Mouse (Mus musculus): ENCODE measurements around the gene Gtf2ird2.

Gtf2ird2 gene

DNA sequence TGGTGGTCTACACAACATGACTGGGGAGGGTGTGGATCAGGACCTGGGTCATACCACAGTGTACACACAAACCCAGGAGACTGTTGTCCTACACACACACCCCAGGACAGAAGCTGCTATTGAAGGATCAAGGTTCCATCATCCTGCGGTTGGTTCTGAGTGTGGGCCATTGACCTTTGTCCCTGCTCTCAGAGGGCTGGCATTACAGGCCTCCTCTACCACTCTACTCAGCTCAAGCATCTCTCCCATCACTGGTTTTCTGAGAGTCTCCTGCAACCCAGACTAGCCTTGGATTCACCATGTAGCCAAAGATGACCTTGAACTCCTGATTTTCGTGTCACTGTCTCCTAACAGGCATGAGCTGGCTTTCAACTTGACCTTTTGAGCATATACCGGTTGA lies 52.4 kb downstream of the Gtf2ird2 start:
- no peak for DNase-seq

DNA sequence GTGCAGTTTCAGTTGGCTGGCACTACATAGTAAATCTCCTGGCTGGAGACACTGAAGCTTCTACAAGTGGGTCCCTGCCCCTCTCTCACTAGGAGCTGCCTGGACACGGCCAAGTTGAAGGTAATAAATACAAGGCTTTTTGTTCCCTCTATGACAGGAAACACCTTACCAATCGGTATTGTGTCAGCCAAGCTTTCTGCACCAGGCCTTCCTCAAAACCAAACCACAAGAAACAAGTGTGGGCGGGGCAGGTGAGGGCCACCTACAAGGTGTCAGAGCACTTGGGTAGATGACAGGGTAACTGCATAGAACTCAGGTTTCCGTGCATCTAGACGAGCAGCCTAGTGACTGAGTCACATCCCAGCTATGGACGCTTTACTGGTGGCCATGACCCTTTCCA lies 53.0 kb downstream of the Gtf2ird2 start:
- DNase-seq = no peak

DNA sequence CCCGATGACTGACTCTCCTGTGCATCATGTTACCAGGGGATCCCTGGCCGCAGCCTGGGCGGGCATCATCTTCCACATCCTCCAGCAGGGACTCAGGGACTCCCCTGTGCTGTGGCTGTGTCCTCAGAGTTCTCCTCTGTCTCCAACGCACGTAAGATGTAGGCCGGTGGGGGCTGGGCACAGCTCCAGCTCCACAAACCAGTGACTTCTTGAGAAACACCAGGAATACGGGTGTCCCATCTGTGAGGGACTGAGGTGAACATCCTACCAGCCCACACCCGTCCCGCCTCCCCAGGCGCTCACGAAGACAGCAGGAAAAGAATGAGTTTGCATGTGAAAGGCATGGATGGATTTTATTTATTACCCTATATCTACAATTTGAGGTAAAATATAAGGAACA lies 53.7 kb downstream of the Gtf2ird2 start:
- DNase-seq = no peak

DNA sequence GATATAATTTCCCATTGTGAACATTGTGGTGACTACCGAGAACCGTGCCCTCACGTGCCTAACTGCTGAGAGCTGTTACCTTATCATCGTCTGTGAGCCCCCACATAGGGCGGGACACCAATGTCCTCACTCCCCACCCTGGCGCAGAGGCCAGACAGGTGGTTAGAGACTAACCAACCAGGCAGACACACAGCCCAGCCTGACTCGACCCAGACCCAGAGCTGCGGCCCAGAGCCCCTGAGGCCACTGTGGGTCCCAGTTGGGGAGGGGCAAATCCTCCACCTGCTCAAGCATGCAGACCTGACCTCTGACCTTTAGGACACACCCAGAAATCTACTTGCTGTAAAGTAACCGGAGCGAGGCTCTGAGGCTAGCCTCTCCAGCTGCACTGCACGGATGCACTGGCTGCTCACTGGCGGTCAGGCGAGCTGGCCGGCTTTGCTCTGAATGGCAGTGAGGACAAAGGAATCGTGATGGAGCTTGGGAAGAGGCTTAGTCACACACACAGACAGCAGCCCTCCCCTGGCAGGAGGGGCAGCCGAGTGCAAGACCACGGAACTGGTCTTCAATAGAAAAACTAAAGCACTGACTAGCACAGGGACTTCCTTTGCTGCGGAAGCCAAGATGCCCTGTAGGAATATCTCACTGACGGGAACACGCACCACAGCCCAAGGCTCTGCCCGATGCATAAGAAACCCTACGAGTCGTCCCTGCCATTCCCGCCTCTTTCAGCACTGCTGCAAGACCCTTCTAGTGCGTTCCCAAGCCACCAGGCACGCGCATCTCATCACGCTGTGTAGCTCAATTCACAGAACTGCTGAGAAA lies 54.3 kb downstream of the Gtf2ird2 start:
- DNase-seq = no peak

DNA sequence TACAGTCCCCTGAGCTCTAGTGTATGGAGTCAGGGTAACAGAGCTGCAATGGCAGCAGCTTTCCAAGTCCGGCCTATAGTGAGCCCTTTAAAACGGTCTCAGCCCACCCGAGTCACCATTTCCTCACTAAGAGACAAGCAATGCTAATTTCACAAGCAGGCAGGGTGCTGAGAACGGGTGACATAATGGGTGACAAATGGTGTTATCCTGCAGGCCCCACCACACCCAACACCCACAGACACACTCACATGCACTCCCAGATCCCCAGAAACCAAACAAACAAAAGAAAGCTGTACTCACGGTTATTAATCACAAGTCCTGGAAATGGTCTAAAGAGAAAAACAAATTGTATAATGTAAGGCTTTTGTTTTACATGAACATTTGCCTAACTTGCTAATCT lies 58.0 kb downstream of the Gtf2ird2 start:
- DNase-seq = no peak

DNA sequence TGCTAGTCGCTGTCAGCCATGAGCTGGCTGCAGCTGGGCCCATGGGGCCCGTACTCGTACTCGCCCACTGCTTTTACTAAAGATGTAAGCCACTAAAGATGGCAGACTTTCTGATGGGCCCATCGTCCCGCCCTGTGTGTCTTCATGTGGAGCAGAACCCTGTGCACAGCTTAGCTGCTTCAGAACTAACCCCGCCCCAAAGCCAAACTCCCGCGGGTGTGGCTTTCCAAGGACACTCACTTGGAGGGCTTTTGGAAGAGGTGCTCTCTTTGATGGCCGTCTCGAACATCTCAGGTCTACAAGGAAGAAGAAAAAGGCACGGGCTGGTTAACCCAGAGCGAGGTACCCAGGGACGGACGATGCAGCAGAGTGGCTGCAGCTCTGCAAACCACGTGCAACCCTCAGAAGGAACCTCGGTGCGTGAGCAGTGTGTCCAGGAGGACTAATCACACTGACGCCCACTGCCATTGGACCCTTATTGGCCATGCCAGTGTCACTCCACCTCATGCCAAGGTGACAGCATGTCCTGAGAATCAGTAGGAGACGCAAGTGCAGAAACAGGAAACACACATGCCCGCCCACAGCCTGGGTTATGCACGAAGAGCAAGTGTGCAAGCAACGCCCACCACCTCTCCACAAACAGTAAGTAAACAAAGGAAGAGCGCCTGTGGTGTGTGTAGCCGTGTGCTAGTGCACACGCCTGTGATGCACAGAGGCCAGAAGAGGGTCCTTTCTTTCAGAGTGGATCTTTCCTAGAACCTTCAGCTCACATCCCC lies 60.0 kb downstream of the Gtf2ird2 start:
- DNase-seq = no peak

DNA sequence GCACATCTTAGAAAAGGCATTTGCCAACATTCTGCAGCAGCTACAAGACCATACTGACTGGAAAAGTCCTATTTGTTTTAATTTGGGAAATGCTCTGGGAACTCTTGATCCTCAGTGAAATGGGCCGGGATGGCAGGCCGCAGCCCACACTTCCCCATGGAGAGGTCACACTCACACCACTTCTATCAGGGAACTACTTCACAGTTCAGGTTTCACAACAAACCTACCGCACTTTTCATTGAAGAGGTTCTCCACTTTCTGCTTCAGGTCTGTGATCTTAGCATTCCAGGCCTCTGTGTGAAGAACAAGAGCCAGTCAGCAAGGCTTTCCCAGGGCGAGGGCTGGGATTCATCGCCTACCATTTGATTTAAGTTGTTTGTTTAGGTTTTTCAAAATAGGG lies 61.1 kb downstream of the Gtf2ird2 start:
- DNase-seq = no peak

DNA sequence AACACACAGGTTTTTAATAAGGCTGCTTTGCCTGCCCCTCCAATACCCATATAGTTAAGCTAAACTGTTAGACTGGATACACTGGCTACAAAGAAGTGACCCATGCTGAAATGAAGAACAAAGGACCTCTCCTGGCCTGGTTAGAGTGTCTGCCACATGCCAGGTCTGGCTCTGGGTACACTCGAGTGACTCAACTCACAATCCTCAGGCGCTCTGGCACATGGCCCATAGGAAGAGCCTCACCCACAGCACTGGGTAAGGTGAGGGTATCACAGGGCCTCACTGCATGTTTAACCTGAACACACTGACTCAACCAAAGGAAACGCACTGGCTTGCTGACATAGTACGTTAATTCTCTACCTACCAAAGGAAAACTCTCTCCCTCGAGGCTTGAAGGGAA lies 62.3 kb downstream of the Gtf2ird2 start:
- no peak for DNase-seq

DNA sequence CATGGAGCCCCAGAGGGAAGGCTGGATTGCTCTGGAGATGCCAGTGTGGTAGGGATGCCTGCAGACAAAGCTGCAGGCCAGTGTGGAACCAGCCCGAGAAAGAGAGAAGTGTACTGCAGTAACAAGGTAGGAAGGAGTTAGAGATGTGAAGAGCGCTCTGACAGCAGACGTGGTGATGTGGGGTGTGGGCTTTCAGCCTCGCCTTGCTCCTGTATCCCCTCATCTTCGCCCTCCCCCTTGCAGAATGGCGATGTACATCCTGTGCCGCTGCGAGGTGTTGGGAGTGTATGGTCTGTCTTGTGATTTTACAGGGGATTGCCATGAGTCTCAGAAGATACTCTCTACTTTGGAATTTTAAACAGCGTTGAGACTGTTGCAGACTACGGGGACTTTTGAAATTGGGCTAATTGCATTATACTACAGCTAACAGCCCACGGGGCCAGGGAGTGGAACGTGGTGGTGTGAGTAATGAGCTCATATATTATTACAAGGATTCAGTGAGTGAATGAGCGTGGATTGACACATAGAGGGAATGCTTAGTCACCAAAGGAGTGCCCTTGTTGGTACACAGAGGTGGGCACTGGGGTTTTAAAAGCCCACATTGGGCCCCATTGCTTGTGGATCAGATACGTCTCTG lies 64.9 kb downstream of the Gtf2ird2 start:
- DNase-seq = no peak

DNA sequence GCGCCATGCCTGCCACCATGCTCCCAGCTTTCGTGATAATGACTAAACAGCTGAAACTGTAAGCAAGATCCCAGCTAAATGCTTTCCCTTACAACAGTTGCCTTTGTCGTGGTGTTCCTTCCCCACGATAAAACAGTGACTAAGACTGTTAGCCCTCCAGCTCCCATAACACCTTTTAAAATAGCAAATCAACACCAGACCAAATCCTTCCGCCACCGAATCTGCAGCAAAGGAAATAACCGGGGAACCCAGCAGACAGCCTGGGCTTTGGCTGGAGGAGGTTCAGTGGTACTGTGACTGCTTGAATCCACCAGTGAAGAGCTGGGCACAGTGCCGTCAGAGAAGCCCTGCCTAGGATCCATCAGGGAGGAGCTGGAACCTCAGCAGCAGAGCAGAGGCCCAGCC lies 65.4 kb downstream of the Gtf2ird2 start:
- DNase-seq = no peak

DNA sequence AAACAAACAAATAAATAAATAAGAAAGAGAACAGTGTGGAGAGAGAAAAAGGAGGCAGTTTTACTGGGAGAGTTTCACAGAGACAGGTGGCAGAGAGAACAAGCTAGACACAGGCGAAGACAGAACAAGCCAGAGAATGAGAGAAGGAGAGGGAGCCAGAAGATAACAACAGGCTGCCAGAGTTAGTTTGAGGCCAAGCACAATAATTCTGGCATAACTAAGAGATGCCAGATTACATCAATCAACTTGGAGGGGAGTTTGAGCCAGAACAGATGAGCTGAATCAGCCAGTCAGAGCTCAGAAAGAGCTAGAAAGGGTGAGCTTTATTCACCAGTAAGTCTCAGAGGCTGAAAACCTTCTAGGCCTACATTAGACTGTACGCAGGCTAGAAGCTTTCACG lies 66.8 kb downstream of the Gtf2ird2 start:
- DNase-seq = no peak

DNA sequence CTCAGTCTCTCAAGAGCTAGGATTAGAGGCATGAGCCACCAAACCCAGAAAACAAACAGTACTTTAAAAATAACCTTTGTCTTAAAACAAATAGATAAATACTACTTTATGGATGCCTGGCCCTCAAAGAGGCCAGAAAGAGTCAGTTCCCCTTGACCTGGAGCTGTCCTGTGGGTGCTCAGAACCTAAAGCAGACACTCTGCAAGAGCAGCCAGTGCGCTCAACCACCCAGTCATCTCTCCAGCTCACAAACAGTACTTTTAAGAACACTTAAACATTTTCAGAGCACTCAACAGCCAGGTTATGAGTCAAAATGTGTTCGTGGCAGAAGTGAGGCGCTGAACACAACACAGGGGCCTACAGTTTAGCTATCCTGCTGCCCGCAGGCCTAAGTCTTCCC lies 67.3 kb downstream of the Gtf2ird2 start:
- no peak for DNase-seq

DNA sequence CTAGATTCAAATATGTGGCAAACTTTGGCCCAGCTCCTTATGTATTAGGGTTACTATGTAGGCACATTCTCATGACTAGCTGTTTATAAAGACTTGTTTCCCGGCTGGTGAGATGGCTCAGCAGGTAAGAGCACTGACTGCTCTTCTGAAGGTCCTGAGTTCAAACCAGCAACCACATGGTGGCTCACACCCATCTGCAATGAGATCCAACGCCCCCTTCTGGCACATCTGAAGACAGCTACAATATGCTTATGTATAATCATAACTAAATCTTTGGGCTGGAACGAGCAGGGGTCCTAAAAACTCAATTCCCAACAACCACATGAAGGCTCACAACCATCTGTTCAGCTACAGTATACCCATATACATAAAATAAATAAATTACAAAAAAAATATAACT lies 70.0 kb downstream of the Gtf2ird2 start:
- DNase-seq = no peak

DNA sequence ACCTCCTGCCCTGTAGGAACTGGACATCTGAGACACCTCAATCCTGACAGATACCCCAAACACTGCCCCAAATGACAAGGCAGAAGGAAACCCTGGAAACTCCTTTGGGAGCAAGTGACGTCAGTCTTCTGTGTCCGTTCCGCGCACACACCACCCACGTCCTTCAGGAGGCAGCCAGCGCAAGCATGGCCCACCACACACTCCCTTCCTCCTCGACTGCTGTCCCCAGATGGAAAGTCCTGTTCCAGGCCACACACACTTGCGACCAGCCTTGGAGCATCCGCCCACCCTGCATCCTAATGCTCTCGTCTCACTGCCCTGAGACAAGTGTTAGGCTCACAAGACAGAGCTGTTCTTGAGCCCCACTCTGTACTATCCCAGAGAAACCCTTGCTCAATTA lies 71.5 kb downstream of the Gtf2ird2 start:
- no peak for DNase-seq

DNA sequence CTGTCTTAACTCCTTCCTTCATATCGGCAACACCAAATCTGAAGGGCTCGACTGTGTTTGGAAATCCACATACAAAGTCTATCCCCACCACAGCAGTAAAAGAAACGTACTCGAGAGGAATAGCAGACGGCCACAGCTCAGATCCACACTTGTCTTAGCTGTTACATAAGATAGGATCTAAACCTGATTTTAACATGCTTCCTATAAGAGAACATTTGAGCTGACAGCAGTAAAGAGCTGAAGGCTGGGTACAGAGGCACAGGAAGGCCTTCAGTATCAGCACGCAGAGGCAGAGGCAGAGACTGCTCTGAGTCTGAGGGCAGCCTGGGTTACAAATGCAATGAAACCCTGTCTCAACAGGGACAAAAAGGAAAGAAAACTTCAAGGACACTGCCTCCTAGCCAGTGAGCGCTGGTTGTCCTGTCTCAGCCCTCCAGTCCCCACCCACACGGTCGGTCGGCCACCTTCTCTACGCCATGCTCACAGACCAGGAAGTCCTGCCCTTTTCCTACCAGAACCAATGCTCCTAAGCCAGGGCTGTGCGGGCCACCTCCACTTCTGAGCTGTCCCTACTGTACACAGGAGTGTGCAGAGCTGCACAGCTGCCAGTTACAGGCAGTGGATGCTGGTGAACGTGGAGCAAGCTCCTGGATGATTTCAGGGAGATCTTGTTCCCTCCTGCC lies 73.7 kb downstream of the Gtf2ird2 start:
- DNase-seq = no peak

DNA sequence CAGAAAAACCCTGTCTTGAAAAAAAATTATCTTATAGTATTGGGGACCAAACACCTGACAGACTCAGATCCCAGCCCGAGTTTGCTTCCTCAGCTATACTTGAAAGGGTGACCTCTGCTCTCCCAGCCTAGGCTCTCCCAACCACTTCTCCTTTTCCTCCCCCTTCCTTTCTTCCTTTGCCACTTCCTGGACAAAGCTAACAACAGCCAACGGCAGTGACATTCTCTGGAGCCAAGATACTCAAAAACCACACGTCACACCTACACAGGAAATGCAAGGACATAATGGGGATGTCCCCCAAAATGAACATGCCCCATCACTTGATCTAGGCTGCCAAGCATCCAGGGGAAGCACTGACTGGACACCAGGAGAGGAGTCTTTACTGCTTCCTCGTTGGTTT lies 74.6 kb downstream of the Gtf2ird2 start:
- no peak for DNase-seq

DNA sequence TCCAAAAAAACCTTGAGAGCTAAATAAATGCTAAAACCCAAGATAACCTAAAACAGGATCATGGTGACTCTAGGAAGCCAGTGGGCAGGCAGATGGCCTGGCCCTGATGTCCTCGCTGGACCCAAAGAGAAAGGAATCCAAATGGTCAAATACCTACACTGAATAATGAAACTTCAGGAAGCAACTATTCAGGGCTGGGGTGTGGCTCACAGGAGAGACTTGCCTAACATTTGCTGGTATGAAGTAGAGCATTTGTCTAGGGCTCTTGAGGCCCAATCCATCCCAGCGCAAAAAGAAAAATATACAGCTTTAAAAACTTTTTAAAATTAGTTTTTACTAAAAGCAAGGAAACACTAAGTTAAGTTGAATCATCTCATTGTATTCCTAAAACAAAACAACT lies 75.1 kb downstream of the Gtf2ird2 start:
- DNase-seq = no peak

DNA sequence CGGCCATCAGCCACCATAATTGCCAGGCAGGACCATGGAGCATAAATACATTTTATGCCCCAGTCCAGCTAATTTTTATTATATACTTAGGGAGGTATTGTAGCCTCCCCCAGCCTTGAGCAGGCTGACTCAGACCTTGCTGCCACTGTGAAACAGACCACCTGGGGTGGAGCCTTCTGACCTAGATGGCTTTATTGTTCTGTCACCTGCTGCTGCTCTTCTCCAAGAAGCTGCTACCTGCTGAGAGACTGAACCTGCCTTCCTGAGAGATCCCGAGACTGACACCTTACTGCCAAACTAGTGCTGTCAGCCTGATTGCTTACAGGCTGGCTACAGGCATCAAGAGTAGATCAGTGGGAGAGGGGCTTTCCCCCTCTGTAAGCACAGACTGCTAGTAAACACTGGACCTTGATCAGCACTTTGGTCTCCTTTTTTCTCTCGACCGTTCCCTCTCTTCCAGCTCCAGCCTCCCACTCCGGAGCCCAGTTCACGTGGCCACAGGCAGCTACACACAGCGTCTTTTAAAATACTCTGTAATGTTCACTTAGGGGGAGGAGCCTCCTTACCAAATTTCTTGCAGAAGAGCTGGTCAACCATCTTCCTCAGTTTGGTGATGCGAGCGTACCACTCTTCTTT lies 76.3 kb downstream of the Gtf2ird2 start:
- DNase-seq = peak; percentile 40

DNA sequence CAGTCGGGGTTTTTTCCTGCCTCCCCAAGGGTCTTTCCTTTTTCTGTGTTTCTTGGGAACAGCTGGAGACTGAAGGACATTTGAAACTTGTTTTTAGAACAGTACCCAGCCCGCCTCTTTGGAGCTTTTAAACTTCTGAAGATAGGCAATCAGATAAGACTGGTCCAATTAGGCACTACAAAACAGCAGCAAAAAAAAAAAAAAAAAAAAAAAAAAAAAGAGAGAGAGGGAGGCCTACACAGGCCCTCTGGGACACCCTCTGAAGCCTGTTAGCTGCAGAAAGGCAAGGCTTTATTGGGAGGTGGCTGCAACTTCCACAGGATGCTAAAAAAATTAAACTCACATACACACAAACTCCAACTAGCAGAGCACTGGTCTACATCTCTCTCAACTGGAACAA lies 82.1 kb downstream of the Gtf2ird2 start:
- no peak for DNase-seq

DNA sequence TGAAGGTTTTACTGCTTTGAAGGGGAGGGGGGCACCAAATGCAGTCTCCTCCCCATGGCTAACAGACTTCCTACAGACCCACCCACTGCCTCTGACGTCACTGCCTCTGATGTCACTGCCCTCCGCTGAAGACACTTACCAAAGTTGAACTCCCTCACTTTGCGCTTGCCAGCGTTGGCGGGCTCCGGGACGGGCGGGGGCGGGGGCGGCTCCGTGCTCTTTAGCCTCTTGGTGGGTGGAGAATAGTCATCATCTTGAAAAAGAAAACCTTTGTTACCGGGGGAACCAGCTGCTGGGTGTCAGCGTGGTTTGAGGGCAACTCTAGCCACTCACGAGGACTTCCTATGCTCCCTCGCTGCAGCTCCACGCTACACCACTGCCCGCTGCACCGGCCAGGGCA lies 82.6 kb downstream of the Gtf2ird2 start:
- no peak for DNase-seq

DNA sequence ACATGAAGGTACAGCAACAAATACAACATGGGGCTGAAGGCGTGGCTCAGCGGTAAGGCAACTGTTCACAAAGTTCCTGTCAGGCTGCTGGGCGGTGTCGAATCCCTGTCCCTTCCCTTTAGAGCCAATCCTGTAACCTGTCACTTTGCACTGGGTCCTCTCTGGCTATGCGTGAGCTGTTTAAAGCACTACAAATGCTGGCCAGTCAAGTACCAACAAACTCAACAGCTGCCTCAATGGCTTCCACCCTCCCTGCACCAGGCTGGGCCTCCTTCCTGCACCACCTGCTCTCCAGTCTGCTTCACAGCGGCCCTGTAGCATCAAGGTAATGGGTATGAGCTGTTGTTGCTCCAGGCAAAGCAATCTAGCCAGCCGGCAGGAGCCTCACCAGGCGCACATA lies 84.9 kb downstream of the Gtf2ird2 start:
- DNase-seq = no peak

DNA sequence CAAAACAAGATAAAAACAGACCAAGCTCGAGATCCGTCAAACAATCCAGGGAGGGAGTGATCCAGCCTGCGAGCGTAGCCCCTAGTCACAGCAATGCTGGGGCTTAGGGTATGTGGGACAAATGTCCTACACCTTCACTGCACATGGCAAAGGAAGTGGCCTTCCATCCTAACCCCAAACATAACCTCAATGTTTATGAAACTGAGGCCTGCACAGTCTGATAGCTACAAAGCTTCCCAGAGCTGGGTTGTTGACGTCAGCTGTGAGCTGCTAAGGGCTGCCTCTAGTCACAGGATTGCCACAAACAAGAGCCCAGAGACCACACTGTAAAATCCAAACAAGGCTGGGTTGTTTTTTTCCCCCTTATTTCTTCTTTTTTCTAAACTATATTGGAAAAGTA lies 85.9 kb downstream of the Gtf2ird2 start:
- no peak for DNase-seq

DNA sequence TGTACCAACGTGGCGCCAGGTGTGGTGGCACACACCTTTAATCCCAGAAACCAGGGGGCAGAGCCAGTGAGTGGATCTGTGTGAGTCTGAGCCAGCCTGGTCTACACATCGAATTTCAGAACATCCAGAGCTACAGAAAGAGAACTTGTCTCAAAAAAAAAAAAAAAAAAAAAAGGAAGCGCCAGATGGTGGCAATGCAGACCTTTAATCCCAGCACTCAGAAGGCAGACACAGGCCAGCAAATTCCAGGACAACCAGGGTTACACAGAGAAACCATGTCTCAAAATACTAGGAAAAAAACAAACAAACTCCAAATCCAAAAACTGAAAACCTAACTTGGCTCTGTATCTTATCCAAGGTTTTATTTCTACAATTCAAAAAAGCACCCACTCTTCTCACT lies 86.7 kb downstream of the Gtf2ird2 start:
- DNase-seq = no peak
